Mouse (Mus musculus) stomach, postnatal 0 days (tissue): ENCODE data around the gene Fam89b. TPM values are rescaled to one million over a fixed set of nuclear protein-coding genes. Genes with fewer than 3 reads are reported as not detected.

Experiments
- ATAC-seq: fragments of 200-750 bp; cut with Nextera tagmentation; 2 replicates; pipeline ENCODE4 v1.8.0; 2017; ENCODE audit not compliant: low FRiP score, low TSS enrichment
- DNase-seq: peaks from one replicate; pipeline ENCODE4 v3.0.0-alpha.2; 2016; ENCODE audit warnings: low spot score
- H3K27ac ChIP-seq: fragments of 300-500 bp; sonication (generic); replicated peaks from 2 replicates; pipeline ENCODE4 v1.5.1; 2014; ENCODE audit warnings: mild to moderate bottlenecking, control low read depth
- H3K27me3 ChIP-seq: fragments of 300-500 bp; sonication (generic); 2 replicates; pipeline ENCODE4 v1.6.1; 2014; ENCODE audit warnings: low read length; ENCODE audit not compliant: control insufficient read depth, insufficient read depth
- H3K36me3 ChIP-seq: fragments of 300-500 bp; sonication (generic); 2 replicates; pipeline ENCODE4 v1.6.1; 2014; ENCODE audit warnings: low read length, mixed read lengths; ENCODE audit not compliant: control insufficient read depth, insufficient read depth
- H3K4me1 ChIP-seq: fragments of 300-500 bp; sonication (generic); replicated peaks from 2 replicates; pipeline ENCODE4 v1.6.1; 2014; ENCODE audit warnings: antibody characterized with exemption; ENCODE audit not compliant: control insufficient read depth, insufficient read depth
- H3K4me2 ChIP-seq: fragments of 300-500 bp; sonication (generic); replicated peaks from 2 replicates; pipeline ENCODE4 v1.6.1; 2014; ENCODE audit warnings: low read depth, mild to moderate bottlenecking, control low read depth, moderate library complexity
- H3K4me3 ChIP-seq: fragments of 300-500 bp; sonication (generic); 2 replicates; pipeline ENCODE4 v1.5.1; 2014; ENCODE audit warnings: low read depth, low read length, control low read depth
- H3K9ac ChIP-seq: fragments of 300-500 bp; sonication (generic); 2 replicates; pipeline ENCODE4 v1.6.1; 2014; ENCODE audit warnings: mild to moderate bottlenecking, low read length, control low read depth, mixed read lengths
- H3K9me3 ChIP-seq: fragments of 300-500 bp; sonication (generic); 2 replicates; pipeline ENCODE4 v1.6.1; 2016; ENCODE audit warnings: low read length; ENCODE audit not compliant: control insufficient read depth
- CTCF ChIP-seq: IDR thresholded peaks from 2 replicates; pipeline ENCODE4 v1.5.1; 2016; ENCODE audit warnings: antibody characterized with exemption, low read depth, mild to moderate bottlenecking, moderate library complexity
- EP300 ChIP-seq: optimal IDR thresholded peaks from 2 replicates; pipeline ENCODE3; 2016; ENCODE audit warnings: antibody characterized with exemption
- WGBS: fragments of 180-500 bp; shearing (Covaris S2); extraction: QIAGEN DNeasy Blood & Tissue Kit; methylation state at CpG from one replicate; pipeline ENCODE4 v1.1.7; 2014; 5-methylcytosine and 5-hydroxymethylcytosine counted together
- polyA plus RNA-seq: library from polyadenylated mRNA; unstranded; fragments of >200 nt; fragmentation: Nextera tagmentation; extraction: Ambion mirVana; gene quantifications from 2 replicates; pipeline ENCODE4 v1.2.1, GENCODE M21; 2015

Gene Fam89b
- polyA plus RNA-seq, 1 experiment from 2014 or later = 51.9 TPM

GRCm38 (mm10) chr19:5741641-5742240, 12.3 kb upstream of the Fam89b start:
- TF ChIP-seq CTCF (peak; percentile 30), EP300 (no peak)
- Histone ChIP-seq H3K27me3 (no peaks in the 10 kb centered on the region), H3K9ac (peak overlapping the region; percentile 84), H3K4me1 (peaks cover 10% of the 10 kb centered on the region; the same call in 1 of the 2 replicates), H3K4me3 (peak overlapping the region; percentile 74), H3K4me2 (peak overlapping the region; percentile 99), H3K27ac (peak overlapping the region; percentile 95), H3K36me3 (no peaks in the 10 kb centered on the region), H3K9me3 (no peaks in the 10 kb centered on the region)
- peak; percentile 76 for DNase-seq
- peak; percentile 71; the same call in 1 of the 2 replicates for ATAC-seq
- 0% methylated on average over 51 of the region's 55 CpGs for WGBS

GRCm38 (mm10) chr19:5740320-5741317, 11.2 kb upstream of the Fam89b start, which contains the start of gene Ltbp3:
Gene Ltbp3 (plus strand): TSS chr19:5740904.
- peak; percentile 66 for DNase-seq

GRCm38 (mm10) chr19:5739446-5739845, 10.0 kb upstream of the Fam89b start:
- H3K9ac ChIP-seq = no peak overlapping the region
- no peak overlapping the region for H3K4me3 ChIP-seq
- H3K9me3 ChIP-seq = no peaks in the 10 kb centered on the region
- no peak for DNase-seq
- no peaks in the 10 kb centered on the region for H3K27me3 ChIP-seq
- TF ChIP-seq CTCF (no peak), EP300 (no peak)
- WGBS = 37% methylated on average over 2 of the region's 2 CpGs
- ATAC-seq = no peak
- H3K27ac ChIP-seq = no peak overlapping the region
- peaks cover 2% of the 10 kb centered on the region; the same call in 1 of the 2 replicates for H3K4me1 ChIP-seq
- no peak overlapping the region for H3K4me2 ChIP-seq
- H3K36me3 ChIP-seq = no peaks in the 10 kb centered on the region

More at GRCm38 (mm10) chr19:5740320-5741317, 11.2 kb upstream of the Fam89b start, which contains the start of gene Ltbp3:
- no peaks in the 10 kb centered on the region for H3K27me3 ChIP-seq
- peaks cover 6% of the 10 kb centered on the region; the same call in 1 of the 2 replicates for H3K4me1 ChIP-seq
- H3K9me3 ChIP-seq = no peaks in the 10 kb centered on the region
- peak within 1 kb of the TSS; percentile 84 for H3K9ac ChIP-seq
- H3K36me3 ChIP-seq = no peaks in the 10 kb centered on the region
- peak; percentile 56; the same call in 1 of the 2 replicates for ATAC-seq
- H3K27ac ChIP-seq = peak within 1 kb of the TSS; percentile 95
- peak within 1 kb of the TSS; percentile 99 for H3K4me2 ChIP-seq
- no peak for TF ChIP-seq CTCF
- no peak for TF ChIP-seq EP300
- WGBS = 43% methylated on average over 10 of the region's 14 CpGs
- peak within 1 kb of the TSS; percentile 74 for H3K4me3 ChIP-seq

DNA sequence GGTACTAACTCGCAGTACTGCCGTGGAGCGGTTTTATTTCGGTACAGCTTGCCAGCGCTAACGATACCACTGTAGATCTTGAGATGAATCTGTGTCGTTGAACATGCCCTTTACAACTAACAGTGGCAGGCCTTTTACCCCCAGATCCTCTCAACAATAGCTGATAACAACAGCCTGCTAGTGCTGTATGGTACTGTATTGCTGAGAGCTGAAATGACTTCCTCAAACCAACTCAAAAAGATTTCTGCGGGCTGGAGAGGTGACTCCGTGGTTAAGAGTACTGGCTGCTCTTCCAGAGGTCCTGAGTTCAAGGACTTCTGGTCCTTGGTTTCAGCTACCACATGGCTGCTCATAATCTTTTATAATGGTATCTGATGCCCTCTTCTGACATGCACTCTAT, 4.9 kb upstream of the Fam89b start:
- TF ChIP-seq CTCF (no peak), EP300 (no peak)
- no peaks in the 10 kb centered on the region for H3K9me3 ChIP-seq
- H3K36me3 ChIP-seq = no peaks in the 10 kb centered on the region
- 75% methylated on average over 9 of the region's 9 CpGs for WGBS
- no peak overlapping the region for H3K9ac ChIP-seq
- no peaks in the 10 kb centered on the region for H3K27me3 ChIP-seq
- no peak overlapping the region for H3K4me2 ChIP-seq
- ATAC-seq = no peak
- H3K27ac ChIP-seq = no peak overlapping the region
- 0 out of 2 replicates have a peak, but pooled peaks cover 4% of the 10 kb centered on the region for H3K4me1 ChIP-seq
- DNase-seq = no peak
- no peak overlapping the region for H3K4me3 ChIP-seq

- WGBS = under 1% methylated on average over 47 of the region's 47 CpGs
- Histone ChIP-seq H3K27me3 (no peaks in the 10 kb centered on the region), H3K9me3 (no peaks in the 10 kb centered on the region), H3K9ac (peak overlapping the region; percentile 61), H3K4me3 (peak overlapping the region; percentile 56), H3K4me1 (peaks cover 8% of the 10 kb centered on the region), H3K27ac (no peak overlapping the region), H3K36me3 (no peaks in the 10 kb centered on the region), H3K4me2 (peak overlapping the region; percentile 93)
- DNase-seq = peak; percentile 95
- ATAC-seq = peak; percentile 88
- no peak for TF ChIP-seq EP300
- no peak for TF ChIP-seq CTCF
Measured at GRCm38 (mm10) chr19:5731264-5731978, 2.0 kb upstream of the Fam89b start.
